Mouse (Mus musculus) midbrain, embryonic 12.5 days (tissue): ENCODE data around the gene Mrpl34. TPM values are rescaled to one million over a fixed set of nuclear protein-coding genes. Genes with fewer than 3 reads are reported as not detected.
"Not testable (repeated sequence)": the region's sequence is repeated elsewhere in the genome, so short reads cannot be mapped to it uniquely, and the experiment has no call there.

ENCODE experiments used
- ATAC-seq: fragments of 200-750 bp; cut with Nextera tagmentation; 2 replicates; pipeline ENCODE4 v1.8.0; 2017; ENCODE audit warnings: low read depth, moderate TSS enrichment, moderate library complexity; ENCODE audit not compliant: low FRiP score
- H3K27ac ChIP-seq: fragments of 300-500 bp; sonication (generic); replicated peaks from 2 replicates; pipeline ENCODE4 v1.5.1; 2016; ENCODE audit warnings: mild to moderate bottlenecking
- H3K27me3 ChIP-seq: fragments of 300-500 bp; sonication (generic); 2 replicates; pipeline ENCODE4 v1.6.1; 2016; ENCODE audit warnings: mild to moderate bottlenecking
- H3K36me3 ChIP-seq: fragments of 300-500 bp; sonication (generic); 2 replicates; pipeline ENCODE4 v1.6.1; 2016
- H3K4me1 ChIP-seq: fragments of 300-500 bp; sonication (generic); 2 replicates; pipeline ENCODE4 v1.6.1; 2016
- H3K4me2 ChIP-seq: fragments of 300-500 bp; sonication (generic); replicated peaks from 2 replicates; pipeline ENCODE4 v1.6.1; 2016; ENCODE audit warnings: mild to moderate bottlenecking, moderate library complexity
- H3K4me3 ChIP-seq: fragments of 300-500 bp; sonication (generic); 2 replicates; pipeline ENCODE4 v1.5.1; 2016; ENCODE audit warnings: mild to moderate bottlenecking
- H3K9ac ChIP-seq: fragments of 300-500 bp; sonication (generic); replicated peaks from 2 replicates; pipeline ENCODE4 v1.6.1; 2016; ENCODE audit warnings: mild to moderate bottlenecking, moderate library complexity
- H3K9me3 ChIP-seq: fragments of 300-500 bp; sonication (generic); 2 replicates; pipeline ENCODE4 v1.6.1; 2016; ENCODE audit warnings: mild to moderate bottlenecking
- WGBS: fragments of 180-500 bp; shearing (Covaris S2); methylation state at CpG from one replicate; pipeline ENCODE4 v1.1.7; 2016; 5-methylcytosine and 5-hydroxymethylcytosine counted together
- polyA plus RNA-seq: library from polyadenylated mRNA; unstranded; fragments of >200 nt; fragmentation: Nextera tagmentation; extraction: Ambion mirVana; gene quantifications from 2 replicates; pipeline ENCODE4 v1.2.1, GENCODE M21; 2016

Gene Mrpl34
- 235 and 245 TPM in 2 replicates for polyA plus RNA-seq

DNA sequence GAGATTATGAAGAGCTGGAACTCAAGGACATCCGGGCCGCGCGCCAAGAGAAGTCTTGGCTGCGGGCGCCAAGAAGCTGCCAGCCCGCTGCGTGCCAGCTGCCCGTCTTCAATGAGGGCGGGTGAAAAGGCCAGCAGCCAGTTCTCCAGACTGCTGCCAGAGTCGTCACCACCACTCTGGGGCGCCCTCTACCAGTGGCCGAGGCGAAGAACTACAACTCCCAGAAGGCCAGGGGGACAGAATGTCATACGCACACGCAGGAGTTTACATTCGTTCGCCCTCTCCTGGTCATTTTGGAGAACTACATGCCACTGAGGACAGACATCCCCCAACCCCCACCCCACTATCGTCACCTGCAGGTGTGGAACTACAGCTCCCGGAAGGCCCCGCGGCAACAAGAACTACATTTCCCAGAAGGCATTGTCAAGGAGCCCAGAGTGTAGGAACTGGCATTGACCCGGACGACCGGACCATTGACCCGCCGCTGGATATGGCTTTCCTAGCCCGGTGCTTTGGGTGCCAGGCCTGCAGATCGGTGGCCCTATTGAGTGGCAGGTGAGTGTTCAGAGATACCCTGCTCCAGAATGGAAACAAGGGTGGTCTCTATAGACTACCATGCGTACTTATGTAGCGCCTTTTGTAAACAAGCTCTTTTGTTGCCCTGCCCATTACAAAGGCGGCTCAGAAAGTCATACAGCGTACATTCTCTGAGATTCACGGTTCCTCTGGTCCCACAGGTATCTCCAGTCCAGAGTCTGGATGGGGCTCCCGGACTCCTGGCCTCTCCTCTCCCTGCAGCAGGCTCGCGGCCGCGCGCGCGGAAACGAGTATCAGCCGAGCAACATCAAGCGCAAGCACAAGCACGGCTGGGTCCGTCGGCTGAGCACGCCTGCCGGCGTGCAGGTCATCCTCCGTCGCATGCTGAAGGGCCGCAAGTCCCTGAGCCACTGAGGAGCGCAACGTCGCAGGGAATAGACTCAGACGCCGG lies at the start of gene Mrpl34:
TSS of gene Mrpl34 (plus strand) at position 447 of the 988 bp plus-strand sequence.
- peak within 1 kb of the TSS; percentile 74 for H3K27ac ChIP-seq
- H3K9me3 ChIP-seq = no peaks in the 10 kb centered on the region
- ATAC-seq = peak; percentile 73
- under 1% methylated on average over 59 of the region's 59 CpGs for WGBS
- H3K4me1 ChIP-seq = peaks cover 40% of the 10 kb centered on the region
- H3K36me3 ChIP-seq = peaks cover 21% of the 10 kb centered on the region
- H3K27me3 ChIP-seq = no peaks in the 10 kb centered on the region
- H3K4me3 ChIP-seq = peak within 1 kb of the TSS; percentile 84
- H3K4me2 ChIP-seq = peak within 1 kb of the TSS; percentile 90
- H3K9ac ChIP-seq = peak within 1 kb of the TSS; percentile 91

- H3K4me3 ChIP-seq = no peak overlapping the region
- H3K27ac ChIP-seq = no peak overlapping the region
- H3K9ac ChIP-seq = no peak overlapping the region
- peaks cover 7% of the 10 kb centered on the region; the same call in 1 of the 2 replicates for H3K9me3 ChIP-seq
- H3K4me2 ChIP-seq = no peak overlapping the region
- no peak for ATAC-seq
- H3K27me3 ChIP-seq = 0 out of 2 replicates have a peak, but pooled peaks cover 4% of the 10 kb centered on the region
- no peaks in the 10 kb centered on the region for H3K36me3 ChIP-seq
- no peaks in the 10 kb centered on the region for H3K4me1 ChIP-seq
Observed at GRCm38 (mm10) chr8:71422121-71422520, 42.6 kb upstream of the Mrpl34 start.

DNA sequence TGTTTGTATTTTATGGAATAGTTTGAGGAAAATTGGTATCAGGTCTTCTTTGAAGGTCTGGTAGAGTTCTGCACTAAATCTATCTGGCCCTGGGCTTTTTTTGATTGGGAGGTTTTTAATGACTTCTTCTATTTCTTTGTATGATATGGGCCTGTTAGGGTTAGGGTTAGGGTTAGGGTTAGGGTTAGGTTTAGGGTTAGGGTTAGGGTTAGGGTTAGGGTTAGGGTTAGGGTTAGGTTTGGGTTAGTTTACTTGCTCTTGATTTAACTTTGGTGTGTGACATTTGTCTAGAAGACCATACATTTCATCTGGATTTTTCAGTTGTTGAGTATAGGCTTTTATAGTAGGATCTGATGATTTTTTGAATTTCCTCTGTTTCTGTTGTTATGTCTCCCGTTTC lies 31.8 kb upstream of the Mrpl34 start:
- H3K27me3 ChIP-seq, ATAC-seq, H3K36me3 ChIP-seq, H3K9me3 ChIP-seq, H3K4me3 ChIP-seq, H3K4me1 ChIP-seq, H3K9ac ChIP-seq, H3K4me2 ChIP-seq, H3K27ac ChIP-seq: not testable (repeated sequence)
- 79% methylated on average over 1 of the region's 1 CpGs for WGBS

GRCm38 (mm10) chr8:71437041-71437440 lies 27.7 kb upstream of the Mrpl34 start:
- no peak for ATAC-seq
- no peak overlapping the region for H3K9ac ChIP-seq
- H3K4me2 ChIP-seq = no peak overlapping the region
- no peaks in the 10 kb centered on the region for H3K36me3 ChIP-seq
- no peaks in the 10 kb centered on the region for H3K4me1 ChIP-seq
- no peaks in the 10 kb centered on the region for H3K9me3 ChIP-seq
- peaks cover 3% of the 10 kb centered on the region for H3K27me3 ChIP-seq
- H3K4me3 ChIP-seq = no peak overlapping the region
- no peak overlapping the region for H3K27ac ChIP-seq
- WGBS = 59% methylated on average over 3 of the region's 3 CpGs

- under 1% methylated on average over 7 of the region's 7 CpGs for WGBS
- H3K27me3 ChIP-seq = peaks cover 8% of the 10 kb centered on the region
- H3K4me1 ChIP-seq = no peaks in the 10 kb centered on the region
- H3K9ac ChIP-seq = no peak overlapping the region
- H3K4me3 ChIP-seq = no peak overlapping the region
- no peaks in the 10 kb centered on the region for H3K36me3 ChIP-seq
- no peak overlapping the region for H3K27ac ChIP-seq
- no peak for ATAC-seq
- no peak overlapping the region for H3K4me2 ChIP-seq
- H3K9me3 ChIP-seq = no peaks in the 10 kb centered on the region
Observed at GRCm38 (mm10) chr8:71441404-71441803, 23.4 kb upstream of the Mrpl34 start.

GRCm38 (mm10) chr8:71445096-71445495 lies 19.7 kb upstream of the Mrpl34 start:
- Histone ChIP-seq H3K27me3 (peaks cover 8% of the 10 kb centered on the region), H3K9ac (no peak overlapping the region), H3K9me3 (no peaks in the 10 kb centered on the region), H3K4me3 (no peak overlapping the region), H3K4me2 (no peak overlapping the region), H3K4me1 (no peaks in the 10 kb centered on the region), H3K36me3 (no peaks in the 10 kb centered on the region), H3K27ac (no peak overlapping the region)
- no peak for ATAC-seq
- WGBS = 87% methylated on average over 7 of the region's 7 CpGs

DNA sequence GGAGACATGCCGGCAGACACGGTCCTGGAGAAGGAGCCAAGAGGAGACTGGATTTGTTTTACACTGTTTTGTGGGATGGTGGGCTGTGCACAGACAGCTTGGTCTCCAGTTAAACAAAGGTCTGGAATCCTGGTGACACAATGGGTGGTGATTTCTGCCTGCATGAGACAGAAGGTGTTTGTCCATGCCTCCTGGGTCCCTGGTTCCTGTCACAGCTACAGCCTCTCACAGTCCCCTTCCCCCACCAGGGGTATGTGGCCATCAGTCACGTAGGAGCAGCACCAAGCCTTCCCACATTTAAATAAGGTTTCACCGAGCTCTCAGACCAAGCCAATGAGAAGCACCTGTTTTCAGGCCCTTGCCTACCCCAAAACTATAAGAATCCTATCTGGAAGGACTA lies 13.4 kb upstream of the Mrpl34 start:
- H3K27ac ChIP-seq = no peak overlapping the region
- peaks cover 3% of the 10 kb centered on the region; the same call in 1 of the 2 replicates for H3K27me3 ChIP-seq
- ATAC-seq = no peak
- H3K9ac ChIP-seq = no peak overlapping the region
- H3K4me2 ChIP-seq = no peak overlapping the region
- no peaks in the 10 kb centered on the region for H3K4me1 ChIP-seq
- H3K9me3 ChIP-seq = no peaks in the 10 kb centered on the region
- no peak overlapping the region for H3K4me3 ChIP-seq
- peaks cover 4% of the 10 kb centered on the region; the same call in 1 of the 2 replicates for H3K36me3 ChIP-seq
- 67% methylated on average over 4 of the region's 4 CpGs for WGBS

GRCm38 (mm10) chr8:71451777-71452176 lies 13.0 kb upstream of the Mrpl34 start:
- ATAC-seq = no peak
- Histone ChIP-seq H3K9me3 (no peaks in the 10 kb centered on the region), H3K27ac (no peak overlapping the region), H3K4me2 (no peak overlapping the region), H3K4me3 (no peak overlapping the region), H3K36me3 (peaks cover 9% of the 10 kb centered on the region), H3K27me3 (peaks cover 3% of the 10 kb centered on the region; the same call in 1 of the 2 replicates), H3K4me1 (no peaks in the 10 kb centered on the region), H3K9ac (no peak overlapping the region)
- 62% methylated on average over 11 of the region's 11 CpGs for WGBS

GRCm38 (mm10) chr8:71452669-71453068 lies 12.1 kb upstream of the Mrpl34 start:
- Histone ChIP-seq H3K4me3 (no peak overlapping the region), H3K27ac (no peak overlapping the region), H3K4me2 (no peak overlapping the region), H3K27me3 (peaks cover 3% of the 10 kb centered on the region; the same call in 1 of the 2 replicates), H3K4me1 (no peaks in the 10 kb centered on the region), H3K9me3 (no peaks in the 10 kb centered on the region), H3K9ac (no peak overlapping the region), H3K36me3 (peaks cover 17% of the 10 kb centered on the region)
- no peak for ATAC-seq
- 69% methylated on average over 2 of the region's 2 CpGs for WGBS

DNA sequence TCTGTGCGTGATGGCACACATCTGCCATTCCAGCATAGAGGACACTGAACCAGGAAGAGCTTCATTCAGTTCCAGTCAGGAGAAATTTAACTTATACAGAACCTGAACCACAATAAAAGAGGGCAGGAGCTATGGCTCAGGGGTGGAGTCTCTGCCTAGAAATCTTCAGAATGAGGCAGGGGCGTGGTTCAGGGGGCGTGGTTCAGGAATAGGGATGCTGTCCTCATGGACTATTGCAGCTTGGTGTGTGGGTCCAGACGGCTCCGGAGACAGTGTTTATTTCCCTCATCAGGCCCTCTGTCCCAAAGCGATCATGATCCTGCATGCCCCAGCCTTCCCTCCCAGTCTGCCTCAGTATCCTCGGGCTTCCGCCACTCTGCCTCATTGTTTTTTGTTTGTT lies 10.1 kb upstream of the Mrpl34 start:
- no peaks in the 10 kb centered on the region for H3K9me3 ChIP-seq
- no peak overlapping the region for H3K9ac ChIP-seq
- peaks cover 3% of the 10 kb centered on the region; the same call in 1 of the 2 replicates for H3K27me3 ChIP-seq
- H3K4me1 ChIP-seq = 0 out of 2 replicates have a peak, but pooled peaks cover 2% of the 10 kb centered on the region
- 87% methylated on average over 8 of the region's 8 CpGs for WGBS
- H3K36me3 ChIP-seq = peaks cover 37% of the 10 kb centered on the region
- H3K27ac ChIP-seq = no peak overlapping the region
- no peak for ATAC-seq
- no peak overlapping the region for H3K4me3 ChIP-seq
- H3K4me2 ChIP-seq = no peak overlapping the region

DNA sequence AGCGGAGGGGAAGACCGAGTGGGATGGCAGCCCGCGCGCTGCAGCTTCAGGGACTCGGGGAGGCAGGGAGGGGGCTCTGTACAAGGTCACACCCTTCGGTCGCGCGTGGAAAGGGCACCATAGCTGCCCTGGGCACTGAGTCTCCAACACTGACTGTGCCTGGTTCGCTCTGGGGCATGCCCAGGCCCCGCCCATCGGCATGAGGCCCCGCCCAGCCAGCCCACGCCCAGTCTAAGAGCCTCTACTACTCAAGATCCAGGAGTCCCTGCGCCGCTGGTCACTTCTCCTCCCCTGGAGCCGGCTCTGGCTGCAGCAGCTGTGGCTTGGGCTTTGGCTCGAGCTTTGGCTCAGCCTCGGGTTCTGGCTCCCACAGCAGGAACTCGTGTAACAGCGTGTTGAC lies 7.9 kb upstream of the Mrpl34 start:
- 0 out of 2 replicates have a peak, but pooled peaks have one; percentile 29 for ATAC-seq
- no peak overlapping the region for H3K27ac ChIP-seq
- peaks cover 12% of the 10 kb centered on the region for H3K4me1 ChIP-seq
- 44% methylated on average over 22 of the region's 22 CpGs for WGBS
- no peak overlapping the region for H3K4me3 ChIP-seq
- H3K9me3 ChIP-seq = no peaks in the 10 kb centered on the region
- H3K4me2 ChIP-seq = no peak overlapping the region
- peaks cover 56% of the 10 kb centered on the region for H3K36me3 ChIP-seq
- H3K9ac ChIP-seq = no peak overlapping the region
- H3K27me3 ChIP-seq = peaks cover 3% of the 10 kb centered on the region; the same call in 1 of the 2 replicates

GRCm38 (mm10) chr8:71457659-71458270 lies 7.0 kb upstream of the Mrpl34 start:
- H3K9ac ChIP-seq = no peak overlapping the region
- no peaks in the 10 kb centered on the region for H3K9me3 ChIP-seq
- 87% methylated on average over 20 of the region's 20 CpGs for WGBS
- no peak overlapping the region for H3K4me2 ChIP-seq
- H3K27me3 ChIP-seq = peaks cover 3% of the 10 kb centered on the region; the same call in 1 of the 2 replicates
- H3K4me3 ChIP-seq = no peak overlapping the region
- H3K4me1 ChIP-seq = peaks cover 21% of the 10 kb centered on the region
- no peak for ATAC-seq
- H3K27ac ChIP-seq = no peak overlapping the region
- H3K36me3 ChIP-seq = peaks cover 56% of the 10 kb centered on the region
